Mouse (Mus musculus): ENCODE measurements around the gene Methig1. TPM values are rescaled to one million over a fixed set of nuclear protein-coding genes. Genes with fewer than 3 reads are reported as not detected.

The Methig1 gene
- polyA plus RNA-seq, 1 experiment = not detected

- H3K4me1 ChIP-seq (ENCODE audit: control insufficient read depth, insufficient read depth, insufficient read length, low read length) = no peaks in the 10 kb centered on the region
- H3K4me3 ChIP-seq (ENCODE audit: low read depth, low read length) = no peak overlapping the region
- H3K36me3 ChIP-seq (ENCODE audit: control insufficient read depth, insufficient read depth, low read length) = peaks cover 13% of the 10 kb centered on the region
- 87% methylated on average over 9 of the region's 9 CpGs for WGBS
- TF ChIP-seq CTCF (IDR thresholded peaks at IDR 0.05; ENCODE audit: extremely low read depth, insufficient read length, insufficient replicate concordance, low read depth, low read length) = no peak
- no peak for TF ChIP-seq POLR2A (IDR thresholded peaks at IDR 0.05; ENCODE audit: low read depth, low read length)
- H3K27me3 ChIP-seq (ENCODE audit: control insufficient read depth, insufficient read depth, low read length) = no peaks in the 10 kb centered on the region
- no peak overlapping the region for H3K27ac ChIP-seq (ENCODE audit: insufficient read depth, low read depth, low read length)
These were observed 35.9 kb downstream of the Methig1 start for GRCm38 (mm10) chr15:100388886-100389285.

- TF ChIP-seq POLR2A (IDR thresholded peaks at IDR 0.05; ENCODE audit: low read depth, low read length) (no peak), CTCF (IDR thresholded peaks at IDR 0.05; ENCODE audit: extremely low read depth, insufficient read length, insufficient replicate concordance, low read depth, low read length) (no peak)
- Histone ChIP-seq H3K36me3 (ENCODE audit: control insufficient read depth, insufficient read depth, low read length) (peaks cover 29% of the 10 kb centered on the region), H3K27ac (ENCODE audit: insufficient read depth, low read depth, low read length) (no peak overlapping the region), H3K4me3 (ENCODE audit: low read depth, low read length) (no peak overlapping the region), H3K4me1 (ENCODE audit: control insufficient read depth, insufficient read depth, insufficient read length, low read length) (no peaks in the 10 kb centered on the region), H3K27me3 (ENCODE audit: control insufficient read depth, insufficient read depth, low read length) (no peaks in the 10 kb centered on the region)
- WGBS = 68% methylated on average over 7 of the region's 7 CpGs
These were observed 38.1 kb downstream of the Methig1 start for GRCm38 (mm10) chr15:100391066-100391465.

- WGBS = 91% methylated on average over 7 of the region's 7 CpGs
- Histone ChIP-seq H3K27me3 (ENCODE audit: control insufficient read depth, insufficient read depth, low read length) (no peaks in the 10 kb centered on the region), H3K36me3 (ENCODE audit: control insufficient read depth, insufficient read depth, low read length) (peaks cover 34% of the 10 kb centered on the region), H3K27ac (ENCODE audit: insufficient read depth, low read depth, low read length) (no peak overlapping the region), H3K4me3 (ENCODE audit: low read depth, low read length) (no peak overlapping the region), H3K4me1 (ENCODE audit: control insufficient read depth, insufficient read depth, insufficient read length, low read length) (no peaks in the 10 kb centered on the region)
- TF ChIP-seq POLR2A (IDR thresholded peaks at IDR 0.05; ENCODE audit: low read depth, low read length) (no peak), CTCF (IDR thresholded peaks at IDR 0.05; ENCODE audit: extremely low read depth, insufficient read length, insufficient replicate concordance, low read depth, low read length) (no peak)
These were observed 38.6 kb downstream of the Methig1 start for GRCm38 (mm10) chr15:100391599-100391998.

- H3K27me3 ChIP-seq (ENCODE audit: control insufficient read depth, insufficient read depth, low read length) = no peaks in the 10 kb centered on the region
- no peaks in the 10 kb centered on the region for H3K4me1 ChIP-seq (ENCODE audit: control insufficient read depth, insufficient read depth, insufficient read length, low read length)
- WGBS = 87% methylated on average over 11 of the region's 11 CpGs
- no peak overlapping the region for H3K27ac ChIP-seq (ENCODE audit: insufficient read depth, low read depth, low read length)
- TF ChIP-seq CTCF (IDR thresholded peaks at IDR 0.05; ENCODE audit: extremely low read depth, insufficient read length, insufficient replicate concordance, low read depth, low read length) (no peak), POLR2A (IDR thresholded peaks at IDR 0.05; ENCODE audit: low read depth, low read length) (no peak)
- no peak overlapping the region for H3K4me3 ChIP-seq (ENCODE audit: low read depth, low read length)
- peaks cover 47% of the 10 kb centered on the region for H3K36me3 ChIP-seq (ENCODE audit: control insufficient read depth, insufficient read depth, low read length)
These were observed 40.1 kb downstream of the Methig1 start for GRCm38 (mm10) chr15:100393016-100393415.

- H3K27me3 ChIP-seq (ENCODE audit: control insufficient read depth, insufficient read depth, low read length) = no peaks in the 10 kb centered on the region
- H3K36me3 ChIP-seq (ENCODE audit: control insufficient read depth, insufficient read depth, low read length) = peaks cover 72% of the 10 kb centered on the region
- H3K27ac ChIP-seq (ENCODE audit: insufficient read depth, low read depth, low read length) = no peak overlapping the region
- H3K4me3 ChIP-seq (ENCODE audit: low read depth, low read length) = no peak overlapping the region
- 97% methylated on average over 3 of the region's 3 CpGs for WGBS
- no peaks in the 10 kb centered on the region for H3K4me1 ChIP-seq (ENCODE audit: control insufficient read depth, insufficient read depth, insufficient read length, low read length)
- TF ChIP-seq CTCF (IDR thresholded peaks at IDR 0.05; ENCODE audit: extremely low read depth, insufficient read length, insufficient replicate concordance, low read depth, low read length) = 0 out of 2 replicates have a peak, but pooled peaks have one; percentile 3
- no peak for TF ChIP-seq POLR2A (IDR thresholded peaks at IDR 0.05; ENCODE audit: low read depth, low read length)
These were observed 42.6 kb downstream of the Methig1 start for GRCm38 (mm10) chr15:100395561-100395960.

GRCm38 (mm10) chr15:100400592-100401250, 47.8 kb downstream of the Methig1 start:
- peaks cover 16% of the 10 kb centered on the region for H3K4me1 ChIP-seq (ENCODE audit: control insufficient read depth, insufficient read depth, insufficient read length, low read length)
- H3K27ac ChIP-seq (ENCODE audit: insufficient read depth, low read depth, low read length) = no peak overlapping the region
- H3K27me3 ChIP-seq (ENCODE audit: control insufficient read depth, insufficient read depth, low read length) = no peaks in the 10 kb centered on the region
- no peak for TF ChIP-seq POLR2A (IDR thresholded peaks at IDR 0.05; ENCODE audit: low read depth, low read length)
- no peak for TF ChIP-seq CTCF (IDR thresholded peaks at IDR 0.05; ENCODE audit: extremely low read depth, insufficient read length, insufficient replicate concordance, low read depth, low read length)
- 52% methylated on average over 16 of the region's 16 CpGs for WGBS
- no peak overlapping the region for H3K4me3 ChIP-seq (ENCODE audit: low read depth, low read length)
- peaks cover 89% of the 10 kb centered on the region for H3K36me3 ChIP-seq (ENCODE audit: control insufficient read depth, insufficient read depth, low read length)

- Histone ChIP-seq H3K4me1 (ENCODE audit: control insufficient read depth, insufficient read depth, insufficient read length, low read length) (peaks cover 20% of the 10 kb centered on the region), H3K27ac (ENCODE audit: insufficient read depth, low read depth, low read length) (no peak overlapping the region), H3K4me3 (ENCODE audit: low read depth, low read length) (no peak overlapping the region), H3K27me3 (ENCODE audit: control insufficient read depth, insufficient read depth, low read length) (no peaks in the 10 kb centered on the region), H3K36me3 (ENCODE audit: control insufficient read depth, insufficient read depth, low read length) (peaks cover 84% of the 10 kb centered on the region)
- TF ChIP-seq POLR2A (IDR thresholded peaks at IDR 0.05; ENCODE audit: low read depth, low read length) = no peak
- no peak for TF ChIP-seq CTCF (IDR thresholded peaks at IDR 0.05; ENCODE audit: extremely low read depth, insufficient read length, insufficient replicate concordance, low read depth, low read length)
- WGBS = 93% methylated on average over 4 of the region's 4 CpGs
These were observed 48.9 kb downstream of the Methig1 start for GRCm38 (mm10) chr15:100401811-100402210.
